Mouse (Mus musculus): ENCODE measurements around the gene Dst. TPM values are rescaled to one million over a fixed set of nuclear protein-coding genes. Genes with fewer than 3 reads are reported as not detected.

The Dst gene
- total and polyA plus RNA-seq, 3 experiments, result 9.1 to 28.0 (median 20.5) TPM

GRCm38 (mm10) chr1:34099439-34099838, 191.4 kb downstream of the Dst start:
- no peaks in the 10 kb centered on the region for H3K79me2 ChIP-seq (replicated peaks; ENCODE audit: control insufficient read depth, extremely low read depth, insufficient read depth, poor library complexity, severe bottlenecking)
- H3K36me3 ChIP-seq (replicated peaks in 1 of 2; ENCODE audit: control insufficient read depth in 1 of 2, insufficient read depth in 1 of 2, low read length in 1 of 2), result peaks cover 0 to 2% of the 10 kb centered on the region in 2 experiments
- H3K4me1 ChIP-seq (ENCODE audit: control insufficient read depth in 1 of 2, insufficient read depth in 2 of 2), result peaks cover 0 to 14% of the 10 kb centered on the region in 2 experiments; a peak in 2 of 4 replicates
- H3K9ac ChIP-seq (ENCODE audit: insufficient read depth, low read depth), result no peak overlapping the region
- TF ChIP-seq HCFC1 (IDR thresholded peaks at IDR 0.05; ENCODE audit: low read depth, low read length), result no peak
- no peak for TF ChIP-seq MXI1 (IDR thresholded peaks at IDR 0.05; ENCODE audit: low read depth, low read length)
- TF ChIP-seq CHD2 (IDR thresholded peaks at IDR 0.05; ENCODE audit: low read length), result no peak
- no peak for TF ChIP-seq CHD1 (IDR thresholded peaks at IDR 0.05; ENCODE audit: low read depth, low read length)
- TF ChIP-seq SMC3 (IDR thresholded peaks at IDR 0.05; ENCODE audit: low read depth, low read length), result no peak
- no peak for TF ChIP-seq EP300 (IDR thresholded peaks at IDR 0.05; ENCODE audit: low read length)
- TF ChIP-seq MAZ (IDR thresholded peaks at IDR 0.05; ENCODE audit: low read depth, low read length), result no peak
- no peak for TF ChIP-seq MEF2A (IDR thresholded peaks at IDR 0.05; ENCODE audit: borderline replicate concordance, low read depth, low read length)
- no peak for TF ChIP-seq USF2 (conservative IDR thresholded peaks at IDR 0.05; ENCODE audit: low read depth, low read length)
- H3K27ac ChIP-seq (ENCODE audit: insufficient read depth, low read depth), result no peak overlapping the region
- DNase-seq (ENCODE audit: extremely low read depth), result no peak
- no peaks in the 10 kb centered on the region for H3K27me3 ChIP-seq (replicated peaks)
- H3K4me2 ChIP-seq (ENCODE audit: insufficient read depth, low read depth, poor library complexity, severe bottlenecking), result no peak overlapping the region
- dilution Hi-C loops (cut with MboI; ENCODE audit: extremely low pct_ligation_motif_present, extremely low pct_unique_long_range_greater_than_20kb, low sequenced_read_pairs), result no loop called here
- in situ Hi-C loops (cut with MboI; ENCODE audit: low pct_ligation_motif_present, low pct_unique_long_range_greater_than_20kb, low sequenced_read_pairs), result no loop called here
- H3K4me3 ChIP-seq (replicated peaks in 1 of 3; ENCODE audit: low read depth in 2 of 3, low read length in 2 of 3, poor library complexity in 1 of 3), result no peak overlapping the region
- no peaks in the 10 kb centered on the region for H3K9me3 ChIP-seq (replicated peaks; ENCODE audit: low read length)

- peaks cover 2 to 14% of the 10 kb centered on the region in 2 experiments; a peak in 3 of 4 replicates for H3K4me1 ChIP-seq (ENCODE audit: control insufficient read depth in 1 of 2, insufficient read depth in 2 of 2)
- no peak overlapping the region for H3K4me2 ChIP-seq (ENCODE audit: insufficient read depth, low read depth, poor library complexity, severe bottlenecking)
- H3K4me3 ChIP-seq (replicated peaks in 1 of 3; ENCODE audit: low read depth in 2 of 3, low read length in 2 of 3, poor library complexity in 1 of 3), result no peak overlapping the region
- no peak for DNase-seq (ENCODE audit: extremely low read depth)
- TF ChIP-seq MXI1 (IDR thresholded peaks at IDR 0.05; ENCODE audit: low read depth, low read length) (no peak), TCF12 (IDR thresholded peaks at IDR 0.05; ENCODE audit: low read depth, low read length) (no peak), EP300 (IDR thresholded peaks at IDR 0.05; ENCODE audit: low read length) (no peak)
- no peak overlapping the region for H3K9ac ChIP-seq (ENCODE audit: insufficient read depth, low read depth)
- H3K27me3 ChIP-seq (replicated peaks), result no peaks in the 10 kb centered on the region
- dilution Hi-C loops (cut with MboI; ENCODE audit: extremely low pct_ligation_motif_present, extremely low pct_unique_long_range_greater_than_20kb, low sequenced_read_pairs), result no loop called here
- no peaks in the 10 kb centered on the region for H3K9me3 ChIP-seq (replicated peaks; ENCODE audit: low read length)
- in situ Hi-C loops (cut with MboI; ENCODE audit: low pct_ligation_motif_present, low pct_unique_long_range_greater_than_20kb, low sequenced_read_pairs), result no loop called here
- peaks cover 0 to 2% of the 10 kb centered on the region in 2 experiments for H3K36me3 ChIP-seq (replicated peaks in 1 of 2; ENCODE audit: control insufficient read depth in 1 of 2, insufficient read depth in 1 of 2, low read length in 1 of 2)
- H3K27ac ChIP-seq (ENCODE audit: insufficient read depth, low read depth), result no peak overlapping the region
- H3K79me2 ChIP-seq (replicated peaks; ENCODE audit: control insufficient read depth, extremely low read depth, insufficient read depth, poor library complexity, severe bottlenecking), result no peaks in the 10 kb centered on the region
Measured at GRCm38 (mm10) chr1:34100385-34100784, 192.4 kb downstream of the Dst start.

DNA sequence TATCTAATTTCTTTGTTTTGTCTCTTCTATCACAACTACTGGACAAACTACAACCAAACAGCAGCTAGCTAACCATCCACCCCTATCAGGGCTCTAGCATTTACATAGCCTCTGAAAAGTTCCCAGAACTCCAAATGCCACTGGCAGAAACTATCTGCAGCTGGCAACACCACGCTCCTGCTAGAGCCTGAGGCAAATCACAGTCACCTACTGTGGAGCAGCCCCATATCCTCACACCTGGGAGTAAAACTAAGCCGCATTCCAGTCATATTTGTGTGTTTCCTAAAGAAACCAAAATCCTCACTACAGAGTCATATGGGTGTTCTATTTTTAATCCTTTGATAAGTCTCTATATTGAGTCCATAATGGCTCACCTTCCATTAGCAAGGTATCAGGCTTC, 194.6 kb downstream of the Dst start:
- in situ Hi-C loops (cut with MboI; ENCODE audit: low pct_ligation_motif_present, low pct_unique_long_range_greater_than_20kb, low sequenced_read_pairs) (no loop called here), dilution Hi-C loops (cut with MboI; ENCODE audit: extremely low pct_ligation_motif_present, extremely low pct_unique_long_range_greater_than_20kb, low sequenced_read_pairs) (no loop called here)
- TF ChIP-seq BHLHE40 (IDR thresholded peaks at IDR 0.05; ENCODE audit: low read depth, low read length) (no peak), MEF2A (IDR thresholded peaks at IDR 0.05; ENCODE audit: borderline replicate concordance, low read depth, low read length) (no peak), ZKSCAN1 (IDR thresholded peaks at IDR 0.05; ENCODE audit: borderline replicate concordance, low read depth, low read length) (no peak), HCFC1 (IDR thresholded peaks at IDR 0.05; ENCODE audit: low read depth, low read length) (no peak), JUN (IDR thresholded peaks at IDR 0.05; ENCODE audit: insufficient read depth, low read depth, low read length) (no peak), USF2 (conservative IDR thresholded peaks at IDR 0.05; ENCODE audit: low read depth, low read length) (no peak), ZMIZ1 (IDR thresholded peaks at IDR 0.05; ENCODE audit: low read depth, low read length) (no peak), KAT2A (IDR thresholded peaks at IDR 0.05; ENCODE audit: insufficient replicate concordance, low read length) (no peak), CHD1 (IDR thresholded peaks at IDR 0.05; ENCODE audit: low read depth, low read length) (no peak), CHD2 (IDR thresholded peaks at IDR 0.05; ENCODE audit: low read length) (no peak), PAX5 (IDR thresholded peaks at IDR 0.05; ENCODE audit: low read length) (no peak)
- no peak overlapping the region for H3K4me2 ChIP-seq (ENCODE audit: insufficient read depth, low read depth, poor library complexity, severe bottlenecking)
- no peaks in the 10 kb centered on the region for H3K9me3 ChIP-seq (replicated peaks; ENCODE audit: low read length)
- no peak overlapping the region for H3K27ac ChIP-seq (ENCODE audit: insufficient read depth, low read depth)
- no peak for DNase-seq (ENCODE audit: extremely low read depth)
- H3K79me2 ChIP-seq (replicated peaks; ENCODE audit: control insufficient read depth, extremely low read depth, insufficient read depth, poor library complexity, severe bottlenecking), result no peaks in the 10 kb centered on the region
- H3K36me3 ChIP-seq (replicated peaks in 1 of 2; ENCODE audit: control insufficient read depth in 1 of 2, insufficient read depth in 1 of 2, low read length in 1 of 2), result peaks cover 0 to 2% of the 10 kb centered on the region in 2 experiments
- H3K4me3 ChIP-seq (replicated peaks in 1 of 3; ENCODE audit: low read depth in 2 of 3, low read length in 2 of 3, poor library complexity in 1 of 3), result no peak overlapping the region
- no peak overlapping the region for H3K9ac ChIP-seq (ENCODE audit: insufficient read depth, low read depth)
- peaks cover 2 to 14% of the 10 kb centered on the region in 2 experiments; a peak in 3 of 4 replicates for H3K4me1 ChIP-seq (ENCODE audit: control insufficient read depth in 1 of 2, insufficient read depth in 2 of 2)
- no peaks in the 10 kb centered on the region for H3K27me3 ChIP-seq (replicated peaks)
